Comparison of ENCODE assay signal across 8 mouse cellular contexts in genomic region chr13:37827263-37827995, GRCm38 (mm10). TPM values are rescaled to one million over a fixed set of nuclear protein-coding genes. Genes with fewer than 3 reads are reported as not detected.
DNase-seq lines count a peak whose midpoint lies in the region; ATAC-seq lines count a peak whose summit lies in the region.

No protein-coding gene starts in this region.

- no peaks in the 10 kb centered on the region for H3K27me3 ChIP-seq in embryonic facial prominence, embryonic 12.5 days
- H3K27me3 ChIP-seq in heart, embryonic 13.5 days (replicated peaks), result no peaks in the 10 kb centered on the region
- H3K27me3 ChIP-seq in kidney, embryonic 16.5 days (ENCODE audit: insufficient read depth, low read length), result no peaks in the 10 kb centered on the region

- peaks cover 38% of the 10 kb centered on the region for H3K4me1 ChIP-seq in embryonic facial prominence, embryonic 12.5 days
- peaks cover 54% of the 10 kb centered on the region for H3K4me1 ChIP-seq in heart, embryonic 13.5 days
- peaks cover 47% of the 10 kb centered on the region for H3K4me1 ChIP-seq in kidney, embryonic 16.5 days (ENCODE audit: insufficient read depth, low read length)

- no peaks in the 10 kb centered on the region for H3K36me3 ChIP-seq in embryonic facial prominence, embryonic 12.5 days
- H3K36me3 ChIP-seq in heart, embryonic 13.5 days, result no peaks in the 10 kb centered on the region
- H3K36me3 ChIP-seq in kidney, embryonic 16.5 days (ENCODE audit: insufficient read depth, low read length), result no peaks in the 10 kb centered on the region

- WGBS in embryonic facial prominence, embryonic 12.5 days, result under 1% methylated on average over 61 of the region's 69 CpGs
- under 1% methylated on average over 69 of the region's 69 CpGs for WGBS in heart, embryonic 13.5 days
- under 1% methylated on average over 52 of the region's 69 CpGs for WGBS in kidney, embryonic 16.5 days

- peak overlapping the region; percentile 92 for H3K27ac ChIP-seq in embryonic facial prominence, embryonic 12.5 days
- peak overlapping the region; percentile 96 for H3K27ac ChIP-seq in heart, embryonic 13.5 days (replicated peaks)
- H3K27ac ChIP-seq in kidney, embryonic 16.5 days (ENCODE audit: low read length), result peak overlapping the region; percentile 95

- peak; percentile 64 for ATAC-seq in embryonic facial prominence, embryonic 12.5 days (ENCODE audit: insufficient number of reproducible peaks, insufficient read depth, low FRiP score, low TSS enrichment)
- peak; percentile 18 for ATAC-seq in heart, embryonic 13.5 days (ENCODE audit: extremely low read depth, insufficient number of reproducible peaks, low FRiP score, low TSS enrichment)
- peak; percentile 57 for ATAC-seq in kidney, embryonic 16.5 days (ENCODE audit: low FRiP score, low TSS enrichment)

- H3K9ac ChIP-seq in embryonic facial prominence, embryonic 12.5 days, result peak overlapping the region; percentile 87
- peak overlapping the region; percentile 97 for H3K9ac ChIP-seq in heart, embryonic 13.5 days
- peak overlapping the region; percentile 93 for H3K9ac ChIP-seq in kidney, embryonic 16.5 days (replicated peaks; ENCODE audit: low read length)

- peak; percentile 77 for DNase-seq in A20 (ENCODE audit: low read depth, low spot score)
- peak; percentile 78 for DNase-seq in NIH3T3 (ENCODE audit: low read depth)
- peak; percentile 79 for DNase-seq in lung, postnatal 36 days
- peak; percentile 16 for DNase-seq in right cerebral cortex, postnatal 14 days
- DNase-seq in urinary bladder, postnatal 4 days (ENCODE audit: low spot score in 2 of 2), result peak; percentile 38 to 69

- H3K9me3 ChIP-seq in embryonic facial prominence, embryonic 12.5 days, result no peaks in the 10 kb centered on the region
- H3K9me3 ChIP-seq in heart, embryonic 13.5 days, result no peaks in the 10 kb centered on the region
- no peaks in the 10 kb centered on the region for H3K9me3 ChIP-seq in kidney, embryonic 16.5 days (ENCODE audit: low read length)

- peak overlapping the region; percentile 89 for H3K4me3 ChIP-seq in embryonic facial prominence, embryonic 12.5 days
- H3K4me3 ChIP-seq in heart, embryonic 13.5 days, result peak overlapping the region; percentile 90
- H3K4me3 ChIP-seq in kidney, embryonic 16.5 days (ENCODE audit: low read length), result peak overlapping the region; percentile 69

- H3K4me2 ChIP-seq in embryonic facial prominence, embryonic 12.5 days (replicated peaks), result peak overlapping the region; percentile 95
- peak overlapping the region; percentile 99 for H3K4me2 ChIP-seq in heart, embryonic 13.5 days
- H3K4me2 ChIP-seq in kidney, embryonic 16.5 days (replicated peaks; ENCODE audit: low read depth, low read length), result peak overlapping the region; percentile 96

RNA-seq across cellular contexts. Expression of gene Rreb1, which starts 49.2 kb away (rescaled TPM):
- polyA plus RNA-seq in embryonic facial prominence, embryonic 12.5 days (2016; fragmentation: Nextera tagmentation; extraction: Ambion mirVana), result 9.4 and 10.1 TPM in 2 replicates
- polyA plus RNA-seq in heart, embryonic 13.5 days (2015; fragmentation: Nextera tagmentation; extraction: Ambion mirVana), result 9.4 and 11.0 TPM in 2 replicates
- 13.5 and 18.3 TPM in 2 replicates for polyA plus RNA-seq in kidney, embryonic 16.5 days (2015; fragmentation: Nextera tagmentation; extraction: Ambion mirVana)

Comparison
In these comparisons a context has a peak if more than half of its experiments do, and no peak if none do; other contexts are left out.
1. Peak in every context shown above with its lines: DNase-seq, ATAC-seq, H3K4me3 ChIP-seq and H3K27ac ChIP-seq.
2. DNase-seq: peak in every context shown above with its lines; median percentile 79 in lung, postnatal 36 days; 78 in NIH3T3; 77 in A20; 54 in urinary bladder, postnatal 4 days; 16 in right cerebral cortex, postnatal 14 days.